Mouse (Mus musculus) ES-E14 (cell line): ENCODE measurements at regions not wholly inside any gene's neighbourhood (a gene's known extent, or its start where the extent isn't known, plus 50 kb on each side); places are given as distances from the start of the nearest gene placed in this dataset.

Source experiments
- DNase-seq: peaks from one replicate; pipeline ENCODE4 v3.0.0-alpha.2; 2013; ENCODE audit warnings: low read depth, low spot score
- H3K27ac ChIP-seq: 2 replicates; pipeline ENCODE4 v1.5.1; 2012; ENCODE audit warnings: low read depth, mild to moderate bottlenecking, low read length, moderate library complexity, mixed read lengths; ENCODE audit not compliant: poor library complexity, insufficient read depth, severe bottlenecking
- H3K36me3 ChIP-seq: 2 replicates; pipeline ENCODE4 v1.6.1; 2012; ENCODE audit warnings: mild to moderate bottlenecking, low read length, moderate library complexity, mixed read lengths; ENCODE audit not compliant: control insufficient read depth, poor library complexity, insufficient read depth, severe bottlenecking
- H3K4me1 ChIP-seq, 2 experiments: fragments of 150-350 bp in 1 of 2; sonication (generic) in 1 of 2; 2 replicates each; pipeline ENCODE4 v1.6.1; 2012; ENCODE audit warnings: low read length in 2 of 2, mild to moderate bottlenecking in 1 of 2, mixed read lengths in 1 of 2; ENCODE audit not compliant: control insufficient read depth in 2 of 2, insufficient read depth in 2 of 2, poor library complexity in 1 of 2
- H3K4me3 ChIP-seq, 2 experiments: fragments of 150-350 bp in 1 of 2; sonication (generic) in 1 of 2; 2 replicates each; pipeline ENCODE4 v1.5.1; 2012; ENCODE audit warnings: low read length in 2 of 2, low read depth in 1 of 2, mild to moderate bottlenecking in 1 of 2, mixed read lengths in 1 of 2; ENCODE audit not compliant: insufficient read depth in 1 of 2, poor library complexity in 1 of 2, severe bottlenecking in 1 of 2
- H3K9ac ChIP-seq: 2 replicates; pipeline ENCODE4 v1.6.1; 2012; ENCODE audit warnings: low read depth, mild to moderate bottlenecking, low read length, mixed read lengths; ENCODE audit not compliant: poor library complexity, insufficient read depth, severe bottlenecking
- H3K9me3 ChIP-seq: fragments of 150-350 bp; sonication (generic); 2 replicates; pipeline ENCODE4 v1.6.1; 2012; ENCODE audit warnings: low read depth, mild to moderate bottlenecking, low read length; ENCODE audit not compliant: control insufficient read depth, insufficient read depth
- CHD2 ChIP-seq: IDR thresholded peaks from 2 replicates; pipeline ENCODE4 v1.6.1; 2014; ENCODE audit warnings: mild to moderate bottlenecking, low read depth, low read length, inconsistent platforms
- HCFC1 ChIP-seq: IDR thresholded peaks from 2 replicates; pipeline ENCODE4 v1.6.1; 2012; ENCODE audit warnings: low read length, inconsistent platforms, borderline replicate concordance; ENCODE audit not compliant: insufficient read depth
- MAFK ChIP-seq: IDR thresholded peaks from 2 replicates; pipeline ENCODE4 v1.6.1; 2014; ENCODE audit warnings: mild to moderate bottlenecking, low read depth, low read length, inconsistent platforms; ENCODE audit not compliant: insufficient read depth
- ZC3H11A ChIP-seq: IDR thresholded peaks from 2 replicates; pipeline ENCODE4 v1.6.1; 2012; ENCODE audit warnings: low read depth, mild to moderate bottlenecking, inconsistent platforms, low read length, borderline replicate concordance
- ZNF384 ChIP-seq: IDR thresholded peaks from 2 replicates; pipeline ENCODE4 v1.6.1; 2012; ENCODE audit warnings: low read depth, low read length, inconsistent platforms
- in situ Hi-C, 2 experiments: fragments of 600-800 bp; cut with MboI; formaldehyde crosslinking; loops; one replicate each; pipeline ENCODE4 v1.15.1; 2025; ENCODE audit warnings: low sequenced_read_pairs in 2 of 2, inconsistent platforms in 1 of 2; ENCODE audit not compliant: unreplicated experiment in 2 of 2

- in situ Hi-C loops: loop anchor here in 1 of 2 experiments (10.0 kb wide), 1 partner anchor 532 kb away; no protein-coding TSS in a partner anchor
- no peak overlapping the region for H3K27ac ChIP-seq
- peak; percentile 28 for DNase-seq
These were observed 339.3 kb downstream of the Hace1 start for GRCm38 (mm10) chr10:45916928-45917327.

GRCm38 (mm10) chr10:45925746-45926145 lies 348.1 kb downstream of the Hace1 start:
- no peak overlapping the region for H3K4me3 ChIP-seq
- no peak for TF ChIP-seq MAFK
- TF ChIP-seq CHD2: no peak
- H3K9me3 ChIP-seq: no peaks in the 10 kb centered on the region
- H3K27ac ChIP-seq: no peak overlapping the region
- H3K9ac ChIP-seq: no peak overlapping the region
- H3K36me3 ChIP-seq: no peaks in the 10 kb centered on the region
- DNase-seq: no peak
- H3K4me1 ChIP-seq: no peaks in the 10 kb centered on the region
- in situ Hi-C loops: no loop called here

More at GRCm38 (mm10) chr10:45916928-45917327, 339.3 kb downstream of the Hace1 start:
- Histone ChIP-seq H3K4me3 (no peak overlapping the region), H3K9me3 (no peaks in the 10 kb centered on the region), H3K9ac (no peak overlapping the region), H3K4me1 (no peaks in the 10 kb centered on the region), H3K36me3 (no peaks in the 10 kb centered on the region)
- TF ChIP-seq ZNF384: no peak
- no peak for TF ChIP-seq CHD2
- no peak for TF ChIP-seq HCFC1
- no peak for TF ChIP-seq MAFK
- TF ChIP-seq ZC3H11A: no peak

GRCm38 (mm10) chr10:45933631-45934310 lies 356.1 kb downstream of the Hace1 start:
- no peaks in the 10 kb centered on the region; a peak in 1 of 4 replicates for H3K4me1 ChIP-seq

GRCm38 (mm10) chr10:45957686-45958085 lies 380.1 kb downstream of the Hace1 start:
- Histone ChIP-seq H3K4me3 (no peak overlapping the region), H3K9me3 (no peaks in the 10 kb centered on the region), H3K27ac (no peak overlapping the region), H3K36me3 (no peaks in the 10 kb centered on the region), H3K9ac (no peak overlapping the region), H3K4me1 (no peaks in the 10 kb centered on the region)
- in situ Hi-C loops: no loop called here
- TF ChIP-seq ZC3H11A: no peak
- TF ChIP-seq CHD2: no peak
- TF ChIP-seq ZNF384: no peak
- TF ChIP-seq MAFK: no peak
- TF ChIP-seq HCFC1: no peak
- DNase-seq: no peak

More at GRCm38 (mm10) chr10:45933631-45934310, 356.1 kb downstream of the Hace1 start:
- TF ChIP-seq ZC3H11A (no peak), MAFK (no peak)
- in situ Hi-C loops: no loop called here
- Histone ChIP-seq H3K9ac (no peak overlapping the region), H3K9me3 (no peaks in the 10 kb centered on the region), H3K36me3 (no peaks in the 10 kb centered on the region), H3K27ac (no peak overlapping the region), H3K4me3 (no peak overlapping the region)
- no peak for DNase-seq

GRCm38 (mm10) chr10:45972240-45972639 lies 394.6 kb downstream of the Hace1 start:
- Histone ChIP-seq H3K36me3 (no peaks in the 10 kb centered on the region), H3K9ac (no peak overlapping the region), H3K4me3 (no peak overlapping the region), H3K4me1 (no peaks in the 10 kb centered on the region), H3K9me3 (no peaks in the 10 kb centered on the region), H3K27ac (no peak overlapping the region)
- DNase-seq: no peak
- no peak for TF ChIP-seq CHD2
- no peak for TF ChIP-seq MAFK
- no peak for TF ChIP-seq ZNF384
- no peak for TF ChIP-seq HCFC1
- TF ChIP-seq ZC3H11A: no peak
- in situ Hi-C loops: no loop called here
